Mouse (Mus musculus) neutrophil, adult 65 days (primary cell): ENCODE results near the gene Scgb2b7. TPM values are rescaled to one million over a fixed set of nuclear protein-coding genes. Genes with fewer than 3 reads are reported as not detected.

Experiments
- total RNA-seq: library from RNA; stranded (reverse); gene quantifications from 2 replicates; pipeline ENCODE4 v1.2.4, GENCODE M21; 2023

Scgb2b7 gene
- total RNA-seq = not detected in 2 replicates

GRCm38 (mm10) chr7:31705657-31706056, at the start of gene Scgb2b7:
Gene Scgb2b7 (minus strand): TSS chr7:31705757.

GRCm38 (mm10) chr7:31712365-31712764, 6.8 kb upstream of the Scgb2b7 start, which contains the start of gene Scgb1b7:
Gene Scgb1b7 (plus strand): TSS chr7:31712665.

Other genes with a start within 250 kb of the Scgb2b7 start
- gene Scgb1b7, start 6.9 kb upstream of the Scgb2b7 start, total RNA-seq = not detected in 2 replicates